In the genomic region with DNA sequence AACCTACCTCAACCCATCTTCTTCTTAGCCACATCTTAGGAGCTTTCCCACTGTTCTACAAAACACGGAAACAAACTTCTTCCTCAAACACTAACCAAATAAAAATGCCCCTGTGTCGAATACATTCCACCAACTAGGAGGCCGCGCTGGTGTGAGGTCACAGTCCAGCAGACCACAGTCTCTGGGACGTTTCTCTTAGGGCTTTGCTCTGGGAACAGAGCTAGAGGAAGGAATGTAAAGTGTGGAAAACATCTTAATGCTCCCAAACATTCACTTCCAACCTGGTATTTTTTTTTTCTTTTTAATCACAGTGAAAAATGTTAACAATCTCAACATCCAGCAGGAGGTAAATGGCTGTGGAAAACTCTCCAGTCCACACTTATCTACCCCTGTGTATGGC, we compare ENCODE assay signal across 20 mouse cellular contexts. TPM values are rescaled to one million over a fixed set of nuclear protein-coding genes. Genes with fewer than 3 reads are reported as not detected.
DNase-seq lines count a peak whose midpoint lies in the region; ATAC-seq and TF ChIP-seq lines count a peak whose summit lies in the region.
"Had no signal": no experiment of that assay in that cellular context is flagged by ENCODE, and none has a peak within 500 bp of the region (broad histone marks: within the 10 kb centered on the region; RNA-seq: fewer than 3 reads in every experiment).

No protein-coding gene starts in this region.

- peaks cover 41% of the 10 kb centered on the region for H3K4me1 ChIP-seq in heart, embryonic 16.5 days (ENCODE audit: control insufficient read depth, insufficient read depth, low read length)
- H3K4me1 ChIP-seq in lung, embryonic 14.5 days (ENCODE audit: insufficient read depth): peaks cover 23% of the 10 kb centered on the region
- H3K4me1 ChIP-seq in lung, adult 2 months (ENCODE audit: control insufficient read depth, insufficient read depth, low read length): peaks cover 7% of the 10 kb centered on the region; the same call in 1 of the 2 replicates
- H3K4me1 ChIP-seq in intestine, embryonic 15.5 days (replicated peaks): peaks cover 36% of the 10 kb centered on the region
- H3K4me1 ChIP-seq in stomach, embryonic 14.5 days (ENCODE audit: control insufficient read depth, insufficient read depth, low read length): peaks cover 14% of the 10 kb centered on the region
- no peaks in the 10 kb centered on the region for H3K4me1 ChIP-seq in midbrain, embryonic 14.5 days (ENCODE audit: control insufficient read depth, insufficient read depth, low read length)
- H3K4me1 ChIP-seq: forebrain, embryonic 13.5 days; liver, embryonic 12.5 days; midbrain, embryonic 10.5 days; neural tube, embryonic 12.5 days had no signal

- peak overlapping the region; percentile 46; the same call in 1 of the 2 replicates for H3K27ac ChIP-seq in heart, embryonic 16.5 days (ENCODE audit: low read length)
- peak overlapping the region; percentile 9; the same call in 1 of the 2 replicates for H3K27ac ChIP-seq in lung, embryonic 14.5 days (ENCODE audit: low read depth)
- H3K27ac ChIP-seq in intestine, embryonic 15.5 days: 0 out of 2 replicates have a peak overlapping the region, but pooled peaks have one; percentile 8
- peak overlapping the region; percentile 24; the same call in 1 of the 2 replicates for H3K27ac ChIP-seq in stomach, embryonic 14.5 days (ENCODE audit: low read length)
- H3K27ac ChIP-seq in midbrain, embryonic 14.5 days (replicated peaks; ENCODE audit: low read depth, low read length): no peak overlapping the region
- H3K27ac ChIP-seq: forebrain, embryonic 13.5 days; liver, embryonic 12.5 days; midbrain, embryonic 10.5 days; neural tube, embryonic 12.5 days had no signal

- no peak overlapping the region for H3K4me3 ChIP-seq in heart, embryonic 16.5 days (ENCODE audit: low read length)
- H3K4me3 ChIP-seq in lung, embryonic 14.5 days (ENCODE audit: low read depth, low read length): no peak overlapping the region
- H3K4me3 ChIP-seq in lung, adult 2 months (replicated peaks; ENCODE audit: extremely low read depth, low read depth, low read length): no peak overlapping the region
- H3K4me3 ChIP-seq in intestine, embryonic 15.5 days (replicated peaks): no peak overlapping the region
- no peak overlapping the region for H3K4me3 ChIP-seq in stomach, embryonic 14.5 days (ENCODE audit: low read depth, low read length)
- H3K4me3 ChIP-seq in midbrain, embryonic 14.5 days (replicated peaks; ENCODE audit: low read depth, low read length): no peak overlapping the region
- H3K4me3 ChIP-seq: forebrain, embryonic 13.5 days; liver, embryonic 12.5 days; midbrain, embryonic 10.5 days; neural tube, embryonic 12.5 days had no signal

- no peak overlapping the region for H3K9ac ChIP-seq in heart, embryonic 16.5 days (ENCODE audit: low read length)
- no peak overlapping the region for H3K9ac ChIP-seq in lung, embryonic 14.5 days
- no peak overlapping the region for H3K9ac ChIP-seq in intestine, embryonic 15.5 days
- no peak overlapping the region for H3K9ac ChIP-seq in stomach, embryonic 14.5 days (replicated peaks; ENCODE audit: low read depth, low read length)
- no peak overlapping the region for H3K9ac ChIP-seq in midbrain, embryonic 14.5 days (replicated peaks; ENCODE audit: low read length)
- H3K9ac ChIP-seq: forebrain, embryonic 13.5 days; liver, embryonic 12.5 days; neural tube, embryonic 12.5 days had no signal

- TF ChIP-seq CTCF in lung, embryonic 14.5 days (IDR thresholded peaks at IDR 0.05; ENCODE audit: low read depth): no peak
- no peak for TF ChIP-seq CTCF in lung, adult 2 months (IDR thresholded peaks at IDR 0.05; ENCODE audit: insufficient read depth, low read length)

- H3K9me3 ChIP-seq in heart, embryonic 16.5 days (replicated peaks; ENCODE audit: control insufficient read depth, low read length): no peaks in the 10 kb centered on the region
- no peaks in the 10 kb centered on the region for H3K9me3 ChIP-seq in lung, embryonic 14.5 days (ENCODE audit: low read depth, low read length)
- no peaks in the 10 kb centered on the region for H3K9me3 ChIP-seq in intestine, embryonic 15.5 days
- no peaks in the 10 kb centered on the region for H3K9me3 ChIP-seq in stomach, embryonic 14.5 days (ENCODE audit: control insufficient read depth, low read depth, low read length)
- H3K9me3 ChIP-seq in midbrain, embryonic 14.5 days (ENCODE audit: control insufficient read depth, low read length): no peaks in the 10 kb centered on the region
- H3K9me3 ChIP-seq: forebrain, embryonic 13.5 days; G1E; liver, embryonic 12.5 days; midbrain, embryonic 10.5 days; neural tube, embryonic 12.5 days had no signal

- 58% methylated on average over 5 of the region's 5 CpGs for WGBS in heart, embryonic 16.5 days
- WGBS in lung, embryonic 14.5 days: 74% methylated on average over 5 of the region's 5 CpGs
- WGBS in lung, adult 2 months: 59% methylated on average over 5 of the region's 5 CpGs
- WGBS in intestine, embryonic 15.5 days: 54% methylated on average over 5 of the region's 5 CpGs
- 67% methylated on average over 5 of the region's 5 CpGs for WGBS in stomach, embryonic 14.5 days
- 85% methylated on average over 5 of the region's 5 CpGs for WGBS in midbrain, embryonic 14.5 days

- TF ChIP-seq POLR2A in lung, adult 2 months (IDR thresholded peaks at IDR 0.05; ENCODE audit: borderline replicate concordance, extremely low read depth, low read depth, low read length): no peak

- H3K36me3 ChIP-seq in heart, embryonic 16.5 days (ENCODE audit: control insufficient read depth, insufficient read depth): no peaks in the 10 kb centered on the region
- H3K36me3 ChIP-seq in lung, embryonic 14.5 days (ENCODE audit: insufficient read depth): no peaks in the 10 kb centered on the region
- H3K36me3 ChIP-seq in intestine, embryonic 15.5 days: no peaks in the 10 kb centered on the region
- H3K36me3 ChIP-seq in stomach, embryonic 14.5 days (ENCODE audit: control insufficient read depth, insufficient read depth, low read length): no peaks in the 10 kb centered on the region
- H3K36me3 ChIP-seq in midbrain, embryonic 14.5 days (ENCODE audit: control insufficient read depth, insufficient read depth, low read length): no peaks in the 10 kb centered on the region
- H3K36me3 ChIP-seq: G1E; liver, embryonic 12.5 days; midbrain, embryonic 10.5 days; neural tube, embryonic 12.5 days had no signal

- no peaks in the 10 kb centered on the region; the same call in 1 of the 2 replicates for H3K27me3 ChIP-seq in heart, embryonic 16.5 days (ENCODE audit: control insufficient read depth, insufficient read depth, low read length)
- H3K27me3 ChIP-seq in lung, embryonic 14.5 days (ENCODE audit: insufficient read depth, low read length): no peaks in the 10 kb centered on the region
- no peaks in the 10 kb centered on the region for H3K27me3 ChIP-seq in intestine, embryonic 15.5 days (replicated peaks)
- no peaks in the 10 kb centered on the region for H3K27me3 ChIP-seq in stomach, embryonic 14.5 days (ENCODE audit: control insufficient read depth, insufficient read depth, low read length)
- H3K27me3 ChIP-seq in midbrain, embryonic 14.5 days (ENCODE audit: control insufficient read depth, insufficient read depth, low read length): no peaks in the 10 kb centered on the region
- H3K27me3 ChIP-seq: forebrain, embryonic 13.5 days; liver, embryonic 12.5 days; neural tube, embryonic 12.5 days had no signal

- H3K4me2 ChIP-seq in heart, embryonic 16.5 days (ENCODE audit: low read depth, low read length): no peak overlapping the region
- no peak overlapping the region for H3K4me2 ChIP-seq in lung, embryonic 14.5 days
- H3K4me2 ChIP-seq in intestine, embryonic 15.5 days (replicated peaks): no peak overlapping the region
- H3K4me2 ChIP-seq in stomach, embryonic 14.5 days (replicated peaks; ENCODE audit: low read depth, low read length): no peak overlapping the region
- no peak overlapping the region for H3K4me2 ChIP-seq in midbrain, embryonic 14.5 days (ENCODE audit: low read length)
- H3K4me2 ChIP-seq: forebrain, embryonic 13.5 days; liver, embryonic 12.5 days; neural tube, embryonic 12.5 days had no signal

- no peak for ATAC-seq in heart, embryonic 16.5 days (replicated peaks; ENCODE audit: extremely low read depth, insufficient read depth, low FRiP score)
- no peak for ATAC-seq in lung, embryonic 14.5 days (ENCODE audit: insufficient read depth)
- ATAC-seq in intestine, embryonic 15.5 days: no peak
- no peak for ATAC-seq in stomach, embryonic 14.5 days (ENCODE audit: insufficient number of reproducible peaks, insufficient read depth, low FRiP score, low read depth)
- no peak for ATAC-seq in midbrain, embryonic 14.5 days (ENCODE audit: low FRiP score, low TSS enrichment)
- ATAC-seq: forebrain, embryonic 13.5 days; liver, embryonic 12.5 days had no signal

- intact Hi-C loops in heart, postnatal 10 days (cut with DNase I): no loop called here

- no peak for DNase-seq in heart, postnatal 10 days
- DNase-seq in lung, embryonic 14.5 days: no peak
- DNase-seq in lung, adult 2 months: no peak
- DNase-seq in adrenal gland, postnatal 36 days: no peak
- DNase-seq in midbrain, embryonic 14.5 days: no peak
- DNase-seq: embryo, embryonic 11 days had no signal

RNA-seq across cellular contexts. Expression of gene Gas6, which starts 22.4 kb away (rescaled TPM):
- 268 and 275 TPM in 2 replicates for polyA plus RNA-seq in heart, embryonic 16.5 days (2015; fragmentation: Nextera tagmentation; extraction: Ambion mirVana)
- total RNA-seq in heart, postnatal 10 days (2021): 100 to 1,000 TPM; 135 to 143 TPM
- 43.5 and 47.1 TPM in 2 replicates for polyA plus RNA-seq in lung, embryonic 14.5 days (2014; fragmentation: Nextera tagmentation; extraction: Ambion mirVana)
- 245 and 264 TPM in 2 replicates for polyA plus RNA-seq in lung, adult 2 months (2012; rRNA removed)
- polyA plus RNA-seq in intestine, embryonic 15.5 days (2015; fragmentation: Nextera tagmentation; extraction: Ambion mirVana): 50.9 and 57.8 TPM in 2 replicates
- polyA plus RNA-seq in stomach, embryonic 14.5 days (2014; fragmentation: Nextera tagmentation; extraction: Ambion mirVana): 67.7 and 68.7 TPM in 2 replicates
- total RNA-seq in adrenal gland, postnatal 36 days (2021): 100 to 1,000 TPM in 1 of 2 experiments, 10 to 100 TPM in 1; 83.7 to 248 TPM
- 17.7 and 19.2 TPM in 2 replicates for polyA plus RNA-seq in midbrain, embryonic 14.5 days (2014; fragmentation: Nextera tagmentation; extraction: Ambion mirVana)
- total RNA-seq: G1E; monocyte, adult 5-6 weeks had no signal
- polyA plus RNA-seq: G1E had no signal

RNA-seq across cellular contexts. Expression of gene 1700029H14Rik, which starts 45.5 kb away (rescaled TPM):
- not detected in 2 replicates for polyA plus RNA-seq in heart, embryonic 16.5 days (2015; fragmentation: Nextera tagmentation; extraction: Ambion mirVana)
- not detected for total RNA-seq in heart, postnatal 10 days (2021)
- polyA plus RNA-seq in lung, embryonic 14.5 days (2014; fragmentation: Nextera tagmentation; extraction: Ambion mirVana): not detected in 2 replicates
- polyA plus RNA-seq in lung, adult 2 months (2012; rRNA removed): 0.11 and 0.69 TPM in 2 replicates
- polyA plus RNA-seq in intestine, embryonic 15.5 days (2015; fragmentation: Nextera tagmentation; extraction: Ambion mirVana): not detected in 2 replicates
- not detected in 2 replicates for polyA plus RNA-seq in stomach, embryonic 14.5 days (2014; fragmentation: Nextera tagmentation; extraction: Ambion mirVana)
- total RNA-seq in adrenal gland, postnatal 36 days (2021): not detected
- polyA plus RNA-seq in midbrain, embryonic 14.5 days (2014; fragmentation: Nextera tagmentation; extraction: Ambion mirVana): not detected in 2 replicates
- total RNA-seq: adrenal gland, adult 18-20 months; hematopoietic stem cell, adult 5-6 weeks; layer of hippocampus, postnatal 25 days; left cerebral cortex, postnatal 14 days had no signal
- polyA plus RNA-seq: forebrain, embryonic 13.5 days; G1E; large intestine, adult 2 months; liver, embryonic 12.5 days; midbrain, embryonic 10.5 days; neural tube, embryonic 12.5 days had no signal
